Mouse (Mus musculus) left cerebral cortex, adult 9 months (tissue): Measurements from ENCODE around the gene Tns1.
A peak's percentile ranks its signal among the peaks of the same experiment; 100 is the strongest.

Source experiments
- DNase-seq, 2 experiments: peaks; one replicate each; pipeline ENCODE4 v3.0.0; 2022; ENCODE audit warnings: low spot score in 2 of 2

Gene Tns1

DNA sequence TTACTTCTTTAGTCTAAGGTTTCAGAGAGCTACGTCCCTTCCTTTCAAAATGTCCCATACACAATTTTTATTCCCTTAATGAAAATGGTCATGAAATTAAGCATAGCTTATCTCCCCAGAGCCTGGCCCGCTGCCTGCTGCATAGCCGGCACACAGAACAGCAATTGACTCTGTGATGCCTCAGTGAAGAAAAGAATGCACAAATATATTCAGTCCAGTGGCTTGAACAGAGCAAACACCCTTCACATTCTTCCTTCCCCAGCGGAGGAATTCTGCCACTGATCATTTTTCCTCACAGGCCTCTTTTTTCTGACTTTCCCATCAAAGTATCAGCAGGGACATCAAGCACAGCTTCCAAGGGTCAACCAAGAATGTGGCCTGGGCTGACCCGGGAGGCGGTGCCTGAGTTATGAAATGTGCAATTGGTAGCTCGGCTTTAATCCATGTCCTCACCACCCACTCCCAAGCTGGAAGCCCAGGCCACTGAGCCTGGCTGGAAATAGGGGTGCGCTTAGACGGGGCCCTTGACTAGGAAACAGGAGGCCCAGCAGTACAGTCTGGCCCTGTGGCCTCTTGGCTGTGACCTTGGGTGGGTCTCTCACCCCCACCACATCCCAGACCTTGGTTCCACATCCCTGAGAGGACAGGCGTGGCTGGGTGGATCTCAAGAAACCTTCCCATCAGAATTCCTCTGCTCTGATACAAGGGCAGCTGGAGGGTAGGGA, 191.7 kb downstream of the Tns1 start:
- no peak for DNase-seq

DNA sequence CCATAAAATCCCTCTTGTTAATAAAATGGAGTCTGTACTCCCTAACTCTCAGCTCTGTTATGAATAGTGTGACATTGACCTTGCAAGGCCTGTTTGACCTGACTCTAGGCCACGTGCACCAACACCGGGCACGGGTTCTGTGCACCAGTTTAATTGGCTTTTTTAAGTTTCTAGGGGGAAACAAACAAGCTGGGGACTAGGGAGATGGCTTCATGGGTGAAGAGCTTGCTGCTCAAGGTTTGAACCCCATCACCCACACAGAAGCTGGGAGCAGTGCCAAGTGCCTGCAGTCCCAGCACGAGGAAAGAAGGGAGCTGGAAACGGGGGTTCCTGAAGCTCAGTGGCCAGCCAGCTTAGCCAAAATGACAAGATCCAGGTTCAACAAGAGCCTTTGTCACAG, 192.4 kb downstream of the Tns1 start:
- DNase-seq = no peak

DNA sequence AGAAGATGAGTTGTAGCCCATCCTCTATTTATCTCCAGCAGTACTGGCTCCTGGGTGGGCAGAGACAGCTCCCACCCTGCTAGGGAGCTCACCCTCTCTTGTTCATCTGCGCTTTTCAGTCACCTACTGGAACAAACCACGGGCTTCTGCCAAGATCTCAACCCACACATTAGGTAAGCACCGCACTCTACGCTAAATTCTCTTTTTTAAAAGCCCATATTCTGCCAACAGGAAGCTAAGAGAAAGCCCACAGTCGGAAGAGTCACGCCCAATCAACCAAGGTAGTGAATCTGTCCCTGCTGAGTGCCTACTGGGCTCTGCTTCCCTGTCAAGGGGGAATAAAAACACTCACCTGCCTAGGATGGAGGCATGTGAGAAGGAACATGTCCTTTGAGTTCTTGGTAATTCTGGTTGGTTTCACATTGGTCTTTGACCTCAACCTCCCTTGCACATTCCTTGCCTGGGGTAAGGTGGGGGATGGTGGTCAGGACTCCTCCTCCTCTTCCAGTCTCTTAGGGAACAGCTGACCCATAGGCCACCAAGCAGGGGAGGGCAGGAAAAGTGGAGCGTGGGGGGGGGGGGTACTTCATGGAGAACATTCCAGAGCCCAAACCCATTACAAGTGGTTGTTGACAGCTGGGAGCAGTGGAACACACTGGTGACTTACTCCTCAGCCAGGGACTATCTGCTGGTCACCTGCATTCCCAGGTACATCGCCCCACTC, 193.7 kb downstream of the Tns1 start:
- peak in 1 of 2 experiments; percentile 35 for DNase-seq

DNA sequence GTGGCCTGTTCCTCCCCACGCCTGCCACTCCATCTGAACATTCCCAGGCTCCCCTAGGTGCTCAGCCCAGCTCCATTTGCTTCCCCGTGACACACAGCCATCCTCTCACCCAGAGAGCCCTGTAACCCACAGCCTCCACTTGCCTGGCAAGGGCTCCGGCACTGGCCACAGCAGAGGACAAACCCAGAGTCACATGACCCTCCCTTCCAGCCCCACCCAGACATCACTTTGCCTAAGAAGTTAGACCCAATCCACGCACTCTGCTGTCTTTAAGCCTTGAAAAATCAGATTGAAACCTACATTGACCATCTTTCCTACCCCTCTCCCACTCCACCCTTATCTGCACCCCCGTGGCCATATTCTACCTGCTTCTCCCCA, 194.3 kb downstream of the Tns1 start:
- no peak for DNase-seq

DNA sequence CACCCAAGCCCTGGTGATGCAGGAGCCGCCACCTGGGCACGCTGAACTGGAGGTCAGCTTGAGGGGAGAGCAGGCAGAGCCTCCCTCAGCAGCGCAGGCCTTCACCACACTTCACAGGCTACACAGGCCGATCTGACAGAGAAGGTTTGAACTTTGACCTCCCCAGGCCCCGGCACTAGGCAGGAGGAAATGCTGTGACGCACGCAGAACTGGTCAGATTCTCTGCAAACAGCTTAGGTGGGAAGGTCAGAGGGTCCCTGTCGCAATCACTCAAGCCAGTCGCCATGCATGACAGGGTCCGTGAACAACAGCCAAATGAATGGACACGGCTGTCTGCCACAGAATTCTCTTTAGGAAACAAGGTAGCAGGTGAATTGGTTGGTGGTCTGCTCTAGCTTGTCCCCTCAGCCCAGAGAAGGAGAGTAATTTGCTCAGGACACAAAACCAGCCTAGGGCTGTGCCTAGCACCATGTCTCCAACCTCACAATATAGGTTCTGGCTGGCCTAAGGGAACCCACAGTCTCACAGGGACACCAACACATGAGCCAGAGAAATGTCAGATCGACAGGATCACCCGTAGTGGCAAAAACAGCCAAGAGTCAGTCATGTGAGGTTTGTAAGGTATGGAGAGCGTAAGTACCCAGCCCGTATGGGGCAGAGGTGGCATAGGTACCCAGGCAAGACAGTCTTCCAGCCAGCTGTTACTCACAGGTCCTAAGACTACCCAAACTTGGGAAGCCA, 194.9 kb downstream of the Tns1 start:
- DNase-seq = no peak

DNA sequence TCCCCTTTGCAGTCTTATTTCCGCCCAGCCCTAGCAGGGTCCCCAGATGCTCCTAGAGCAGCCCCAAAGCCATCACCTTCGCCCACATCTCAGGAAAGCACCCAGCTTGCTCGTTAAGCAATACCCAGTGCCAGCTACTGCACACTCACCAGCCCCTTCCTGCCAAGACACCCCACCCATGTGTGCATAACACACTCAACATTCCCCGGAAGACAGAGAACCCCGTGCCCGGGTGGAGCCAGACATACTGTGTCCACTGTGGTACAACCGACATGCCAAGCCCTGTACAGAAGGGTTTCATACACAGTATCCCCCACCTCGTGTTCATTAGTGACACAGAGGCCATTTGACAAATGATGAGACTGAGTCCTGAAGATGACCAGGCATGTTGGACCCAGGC, 195.9 kb downstream of the Tns1 start:
- no peak for DNase-seq

DNA sequence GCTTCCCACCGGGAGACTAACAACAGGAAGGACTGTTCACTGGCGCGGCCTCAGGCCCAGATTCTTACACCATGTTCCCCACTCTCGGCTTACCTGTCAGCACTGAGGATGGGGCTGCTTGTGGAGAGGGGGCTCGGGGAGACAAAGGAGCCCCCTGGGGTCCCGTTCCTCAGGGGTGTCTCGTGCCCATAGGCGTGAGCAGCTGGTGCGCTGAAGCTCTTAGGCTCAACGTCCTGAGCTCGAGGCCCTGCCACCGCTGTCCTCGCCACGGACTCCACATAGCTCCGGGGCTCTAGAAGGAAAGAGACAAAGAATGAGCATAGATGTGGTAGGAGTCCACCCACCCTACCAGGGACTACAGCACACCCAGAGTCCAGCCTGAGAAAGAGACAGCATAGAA, 196.4 kb downstream of the Tns1 start:
- no peak for DNase-seq

DNA sequence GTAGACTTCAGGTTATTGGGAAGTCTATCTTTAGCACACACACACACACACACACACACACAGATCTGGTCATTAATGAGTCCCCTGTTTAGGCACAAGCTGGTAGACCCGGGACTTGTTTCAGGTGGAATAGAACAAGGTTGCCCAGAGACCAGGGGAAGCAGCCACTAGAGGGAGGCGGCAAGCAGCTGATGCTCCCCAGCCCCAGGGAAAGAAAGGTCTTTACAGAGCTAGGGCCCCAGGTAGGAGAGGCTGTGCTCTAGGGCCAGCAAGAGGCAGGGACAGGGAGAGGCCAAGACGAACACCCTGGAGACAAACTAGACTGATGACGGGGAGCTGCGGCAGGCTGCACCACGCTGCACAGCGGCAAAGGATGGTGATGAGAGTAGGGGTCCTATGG, 198.0 kb downstream of the Tns1 start:
- DNase-seq = no peak

DNA sequence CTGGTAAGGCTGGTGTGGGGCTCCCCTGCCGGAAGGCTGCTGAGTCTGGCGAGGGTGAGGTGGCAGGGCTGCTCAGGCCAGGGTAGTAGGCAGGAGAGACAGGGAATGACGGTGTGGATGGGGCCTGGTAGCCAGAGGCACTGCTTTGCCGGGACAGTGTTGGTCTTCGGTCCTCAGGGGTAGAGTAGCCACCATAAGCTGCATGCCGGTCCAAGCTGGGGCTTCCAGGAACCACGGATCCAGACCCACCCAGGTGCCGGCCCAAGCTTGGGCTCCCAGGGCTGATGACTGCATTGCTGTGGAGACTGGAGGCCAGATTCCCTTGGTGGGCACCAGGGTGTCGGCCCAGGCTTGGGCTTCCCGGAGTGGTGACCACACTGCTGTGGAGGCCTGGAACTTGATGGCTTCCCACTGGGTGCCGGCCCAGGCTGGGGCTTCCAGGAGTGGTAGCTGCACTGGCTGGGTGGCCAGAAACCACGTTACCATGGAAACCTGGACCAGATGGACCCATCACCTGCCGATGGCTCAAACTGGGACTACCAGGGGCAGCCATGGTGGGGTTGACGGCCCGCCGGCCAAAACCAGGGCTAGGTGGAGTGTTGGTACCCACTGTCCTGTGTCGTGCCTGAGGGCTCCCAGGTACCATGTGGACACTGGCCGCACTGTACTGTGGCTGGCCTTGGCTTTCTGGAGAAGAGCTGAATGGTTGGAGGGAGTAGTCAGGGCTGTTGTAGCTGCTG, 199.2 kb downstream of the Tns1 start:
- no peak for DNase-seq

DNA sequence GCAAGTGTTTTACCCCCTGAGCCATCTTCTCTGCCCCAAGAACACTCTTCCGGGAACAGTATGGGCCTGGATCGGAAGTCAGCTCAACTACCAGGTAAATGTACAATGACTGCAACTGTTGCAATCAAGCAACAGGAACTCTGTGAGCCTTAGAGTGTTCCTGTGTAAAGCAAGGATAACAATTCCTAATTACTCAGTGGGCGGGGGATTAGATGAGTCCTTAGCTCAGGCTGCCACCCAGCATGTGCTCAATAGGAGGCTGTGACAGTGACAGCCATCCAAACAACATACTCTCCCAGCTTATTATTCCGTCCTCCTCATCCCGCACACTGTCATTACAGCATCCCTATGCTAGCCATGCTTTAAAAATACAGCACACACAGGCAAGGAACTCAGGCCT, 200.0 kb downstream of the Tns1 start:
- no peak for DNase-seq

DNA sequence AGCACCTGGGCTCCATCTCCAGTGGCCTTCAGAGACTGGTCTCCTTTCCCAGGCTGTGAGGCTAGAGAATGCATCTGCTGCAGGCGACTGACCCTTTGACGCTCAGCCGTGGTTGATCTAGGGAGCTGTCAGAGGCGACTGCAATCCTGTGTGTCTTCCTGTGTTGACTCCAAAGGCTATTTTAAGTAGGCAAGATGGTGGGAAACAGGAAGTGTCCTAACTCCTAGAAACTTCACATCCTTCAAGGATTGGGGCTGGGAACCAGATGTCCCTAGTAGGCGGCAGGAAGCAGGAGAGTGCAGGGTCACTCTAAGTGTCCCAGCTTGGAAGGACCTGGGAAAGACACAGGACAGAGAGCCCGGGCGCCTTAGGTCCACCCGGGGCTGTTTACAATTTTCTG, 201.1 kb downstream of the Tns1 start:
- DNase-seq = no peak

DNA sequence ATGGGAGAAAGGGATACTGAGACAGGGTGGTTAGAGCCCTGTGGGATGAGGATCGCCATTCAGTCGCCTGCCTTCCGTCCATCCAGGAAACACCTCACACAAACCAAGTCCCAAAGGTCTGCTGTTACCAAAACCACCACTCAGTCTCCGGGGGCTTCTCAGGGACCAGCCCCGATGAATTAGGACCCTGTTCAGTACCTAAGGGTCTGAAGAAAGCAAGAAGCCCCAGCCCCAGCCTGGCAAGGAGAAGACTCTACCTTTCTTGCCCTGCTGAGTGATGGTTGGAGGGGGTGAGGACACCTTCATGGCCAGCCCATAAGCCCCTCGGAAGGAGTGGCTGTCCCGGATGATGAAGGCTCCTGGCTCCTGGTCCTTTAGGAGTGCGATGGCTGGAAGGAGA, 203.5 kb downstream of the Tns1 start:
- DNase-seq = no peak

DNA sequence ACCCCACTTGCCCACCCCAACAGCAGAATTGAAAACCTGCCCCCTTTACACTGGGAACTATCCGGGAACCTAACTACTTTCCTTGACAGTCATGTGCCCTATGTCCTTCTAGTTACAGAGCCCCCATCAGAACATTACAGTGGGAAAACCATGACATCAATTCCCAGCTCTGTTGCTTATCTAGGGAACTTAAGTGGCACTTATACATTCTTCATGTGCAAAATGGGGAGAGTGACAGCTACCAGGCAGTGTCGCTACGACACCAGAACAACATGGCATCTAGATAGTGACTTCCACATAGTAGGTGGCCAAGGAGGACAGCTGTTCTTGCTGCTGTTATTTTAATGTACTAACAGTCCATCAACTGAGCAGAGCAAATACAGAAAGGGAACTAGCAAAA, 204.3 kb downstream of the Tns1 start:
- DNase-seq = no peak

DNA sequence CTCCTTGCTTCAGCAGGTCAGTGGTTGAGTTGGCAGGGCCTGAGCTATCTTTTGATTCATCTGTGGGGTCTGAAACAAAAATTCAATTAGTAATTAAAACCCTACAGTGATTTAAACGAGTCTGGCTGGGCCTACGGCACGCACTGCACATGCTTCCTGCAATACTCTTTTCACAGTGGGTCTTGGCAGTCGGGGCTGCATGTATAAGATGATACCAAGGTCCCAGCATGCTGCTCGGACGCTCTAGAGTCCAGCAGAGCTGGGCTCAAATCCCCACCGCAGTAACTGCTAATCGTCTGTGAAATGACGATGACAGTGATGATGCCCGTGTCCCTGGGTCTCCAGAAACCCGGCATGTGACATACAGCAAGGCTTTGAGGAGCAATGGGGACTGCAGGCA, 206.2 kb downstream of the Tns1 start:
- DNase-seq = no peak

DNA sequence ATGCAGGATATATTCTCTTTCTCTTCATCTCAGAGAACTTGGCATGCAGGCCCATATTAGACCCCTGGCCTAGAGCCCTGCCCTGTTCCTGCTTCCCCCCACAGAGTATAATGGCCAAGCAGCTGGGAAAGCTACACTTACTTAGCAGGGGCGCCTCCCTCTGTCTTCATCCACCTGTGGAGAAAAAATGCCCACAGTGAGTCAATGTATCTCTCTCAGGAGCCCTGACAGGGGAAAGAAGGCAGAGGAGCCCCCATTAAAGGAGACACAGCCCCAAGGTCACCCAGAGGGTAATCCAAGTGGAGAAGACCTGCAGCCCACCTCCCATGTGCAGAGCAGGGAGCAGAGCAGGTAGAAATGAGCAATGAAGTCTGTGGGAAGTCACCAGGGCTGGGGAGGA, 208.0 kb downstream of the Tns1 start:
- no peak for DNase-seq

DNA sequence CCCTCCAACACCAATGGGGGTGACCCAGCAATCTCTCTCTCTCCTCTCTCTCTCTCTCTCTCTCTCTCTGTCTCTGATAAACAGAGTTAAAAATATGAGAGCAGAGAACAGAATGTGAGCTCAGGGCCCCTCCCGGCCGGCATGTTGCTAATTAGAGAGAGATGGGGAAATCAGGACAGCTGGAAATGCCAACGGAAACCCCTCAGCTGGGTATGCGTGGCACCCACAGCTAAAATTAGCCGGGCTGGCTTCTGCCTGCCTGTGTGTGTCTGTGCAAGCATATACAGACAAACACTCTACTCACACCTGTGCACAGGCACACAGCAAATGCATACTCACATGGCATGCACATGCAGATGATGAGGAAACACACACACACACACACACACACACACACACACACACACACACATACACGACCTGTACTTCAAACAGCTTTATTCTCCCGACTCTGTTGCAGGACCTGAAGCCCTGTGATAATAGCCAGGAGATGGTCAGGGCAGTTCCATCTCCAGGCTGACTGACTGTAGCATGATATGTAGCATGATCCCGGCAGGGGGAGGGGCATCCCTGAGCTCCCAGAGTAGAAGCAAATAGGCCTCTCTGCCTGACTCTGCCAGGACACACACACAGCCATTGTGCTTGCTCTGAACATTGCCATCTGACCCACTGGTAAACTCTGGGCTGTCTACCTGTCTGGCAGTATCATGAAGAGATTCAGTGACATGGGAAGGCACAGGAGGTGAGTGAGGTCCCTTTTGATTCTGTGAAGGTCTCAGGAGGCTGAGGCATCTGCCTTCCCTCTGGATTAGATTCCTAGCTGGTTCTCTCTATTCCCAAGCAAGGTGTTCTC, 208.8 kb downstream of the Tns1 start:
- DNase-seq = peak in 1 of 2 experiments; percentile 66

DNA sequence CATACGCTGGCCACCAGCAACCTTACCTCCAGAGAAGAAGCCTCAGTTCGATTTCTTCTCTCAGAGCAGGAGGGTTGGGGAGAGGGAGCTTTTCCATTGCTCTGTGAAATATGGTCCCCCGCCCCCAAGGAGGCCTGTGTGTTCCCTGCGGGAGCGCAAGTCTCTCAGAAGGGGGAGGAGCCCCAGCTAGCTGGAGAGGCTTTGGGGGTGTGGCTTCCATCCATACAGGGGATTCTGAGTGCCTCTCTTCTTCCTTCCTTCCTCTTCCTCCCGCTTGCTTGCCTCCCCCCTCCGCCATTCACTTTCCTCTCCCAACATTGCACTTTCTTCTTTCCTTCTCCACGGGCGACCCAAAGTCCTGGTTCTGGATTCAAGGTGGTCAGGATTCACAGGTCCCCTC, 210.2 kb downstream of the Tns1 start:
- no peak for DNase-seq

DNA sequence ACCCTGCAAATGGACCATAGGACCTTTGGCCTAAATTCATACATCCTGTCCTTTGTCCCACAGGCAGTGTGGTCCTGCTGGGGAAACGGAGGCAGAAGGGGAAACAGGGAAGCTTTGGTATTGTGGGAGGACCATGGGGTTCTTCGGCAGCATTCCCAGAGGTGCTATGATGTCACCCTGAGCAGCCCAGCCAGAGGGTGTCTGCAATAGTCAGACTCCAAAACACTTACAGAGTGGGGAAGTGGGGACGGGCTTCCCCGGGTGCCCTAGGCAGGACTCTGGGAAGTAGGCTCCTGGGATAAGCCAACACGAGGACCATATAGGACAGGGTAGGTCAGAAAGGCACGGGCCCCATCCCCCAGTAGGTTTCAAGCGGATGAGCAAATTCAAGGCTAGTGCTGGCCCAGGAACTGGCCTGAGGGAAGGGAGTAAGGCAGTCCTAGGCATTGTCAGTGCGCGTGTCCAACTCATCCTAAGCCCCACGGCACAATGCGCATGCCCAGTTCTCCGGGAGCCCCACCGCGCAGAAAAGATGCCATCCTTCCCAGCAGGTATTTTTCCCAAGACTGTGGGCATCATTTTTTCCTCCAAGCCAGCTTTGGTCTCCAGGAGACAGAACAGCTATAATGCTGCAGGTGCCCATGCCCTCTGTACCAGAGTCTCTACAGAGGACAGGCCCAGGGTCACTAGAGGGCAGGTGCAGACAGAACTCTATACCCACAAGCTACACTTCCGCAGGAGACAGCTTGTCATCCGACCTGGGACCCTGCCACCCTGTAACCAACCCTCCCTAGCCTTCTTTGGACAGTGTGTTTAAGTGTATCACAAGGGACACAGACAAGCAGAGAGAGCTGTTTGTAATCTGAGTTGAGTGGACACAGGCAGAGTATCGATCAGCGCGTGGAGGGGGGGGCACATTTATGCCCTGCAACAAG, 210.9 kb downstream of the Tns1 start:
- no peak for DNase-seq

DNA sequence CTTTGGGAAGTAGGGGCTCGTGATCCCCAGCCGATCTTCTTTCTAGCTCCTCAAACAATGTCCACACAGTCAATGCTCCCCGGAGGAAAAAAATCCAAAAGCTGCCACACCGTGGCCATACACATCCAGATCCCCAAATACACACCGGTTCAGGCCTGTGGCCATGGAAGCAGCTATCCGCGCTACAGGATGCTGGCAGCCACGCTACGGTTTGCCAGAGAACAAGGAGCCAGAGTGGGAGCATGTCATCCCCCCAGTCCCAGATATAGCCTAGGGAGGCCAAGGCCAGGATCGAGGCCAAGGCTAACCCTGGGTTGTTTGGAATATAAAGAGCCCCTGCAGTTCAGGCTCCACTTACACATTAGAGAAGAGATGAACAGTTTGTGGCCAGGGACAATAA, 211.8 kb downstream of the Tns1 start:
- no peak for DNase-seq

DNA sequence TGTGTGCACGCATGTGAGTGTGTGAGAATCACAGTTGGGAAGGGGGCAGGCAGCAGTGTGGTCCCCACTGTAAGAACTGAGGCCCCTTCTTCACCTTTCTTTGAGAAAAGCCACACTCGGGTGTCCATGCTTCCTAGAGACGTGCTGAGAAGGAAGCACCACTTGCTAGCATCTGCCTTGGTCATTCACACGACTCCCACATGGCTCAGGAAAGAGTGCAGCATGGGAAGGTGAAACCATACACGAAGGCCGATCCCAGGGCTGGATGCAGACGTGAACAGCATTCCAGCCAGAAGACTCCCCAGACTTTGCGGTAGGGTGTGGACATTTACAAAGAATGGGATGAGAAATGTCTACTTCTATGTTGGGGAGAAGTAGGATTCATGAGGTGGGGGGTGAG, 212.3 kb downstream of the Tns1 start:
- no peak for DNase-seq
